Mouse (Mus musculus): Measurements from ENCODE around the gene Tmem121b. TPM values are rescaled to one million over a fixed set of nuclear protein-coding genes. Genes with fewer than 3 reads are reported as not detected.

Gene Tmem121b
- total and polyA plus RNA-seq, 2 experiments from 2014 or later = 3.0 to 27.6 TPM

DNA sequence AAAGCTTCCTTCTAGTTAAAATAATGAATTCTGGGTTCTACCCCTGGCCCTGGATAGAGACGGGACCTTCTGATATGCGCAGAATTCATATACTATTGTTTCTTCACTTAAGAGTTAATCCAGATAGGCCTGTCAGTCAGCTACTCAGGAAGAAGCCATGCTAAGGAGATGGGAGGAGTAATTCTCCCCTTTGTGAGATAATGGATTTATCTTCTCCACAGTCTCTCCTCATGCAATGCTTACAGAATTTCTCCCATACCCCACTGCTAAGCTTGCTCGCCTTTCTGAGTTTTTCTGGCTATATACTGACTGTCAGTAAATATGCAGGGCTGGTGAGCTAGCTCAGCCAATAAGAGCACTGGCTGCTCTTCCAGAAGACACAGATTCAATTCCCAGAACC is 43.4 kb downstream of the Tmem121b start:
- Histone ChIP-seq H3K4me1 (ENCODE audit: insufficient read depth) (no peaks in the 10 kb centered on the region), H3K27me3 (ENCODE audit: insufficient read depth, low read length) (no peaks in the 10 kb centered on the region), H3K4me2 (ENCODE audit: low read depth) (no peak overlapping the region), H3K36me3 (ENCODE audit: insufficient read depth) (no peaks in the 10 kb centered on the region), H3K27ac (ENCODE audit: low read depth, low read length) (no peak overlapping the region), H3K4me3 (ENCODE audit: low read depth, low read length) (no peak overlapping the region), H3K9me3 (ENCODE audit: low read length) (no peaks in the 10 kb centered on the region), H3K9ac (no peak overlapping the region)
- DNase-seq = no peak
- ATAC-seq = no peak
- 89% methylated on average over 3 of the region's 3 CpGs for WGBS
- no peak for TF ChIP-seq CTCF (IDR thresholded peaks at IDR 0.05; ENCODE audit: low read depth)

DNA sequence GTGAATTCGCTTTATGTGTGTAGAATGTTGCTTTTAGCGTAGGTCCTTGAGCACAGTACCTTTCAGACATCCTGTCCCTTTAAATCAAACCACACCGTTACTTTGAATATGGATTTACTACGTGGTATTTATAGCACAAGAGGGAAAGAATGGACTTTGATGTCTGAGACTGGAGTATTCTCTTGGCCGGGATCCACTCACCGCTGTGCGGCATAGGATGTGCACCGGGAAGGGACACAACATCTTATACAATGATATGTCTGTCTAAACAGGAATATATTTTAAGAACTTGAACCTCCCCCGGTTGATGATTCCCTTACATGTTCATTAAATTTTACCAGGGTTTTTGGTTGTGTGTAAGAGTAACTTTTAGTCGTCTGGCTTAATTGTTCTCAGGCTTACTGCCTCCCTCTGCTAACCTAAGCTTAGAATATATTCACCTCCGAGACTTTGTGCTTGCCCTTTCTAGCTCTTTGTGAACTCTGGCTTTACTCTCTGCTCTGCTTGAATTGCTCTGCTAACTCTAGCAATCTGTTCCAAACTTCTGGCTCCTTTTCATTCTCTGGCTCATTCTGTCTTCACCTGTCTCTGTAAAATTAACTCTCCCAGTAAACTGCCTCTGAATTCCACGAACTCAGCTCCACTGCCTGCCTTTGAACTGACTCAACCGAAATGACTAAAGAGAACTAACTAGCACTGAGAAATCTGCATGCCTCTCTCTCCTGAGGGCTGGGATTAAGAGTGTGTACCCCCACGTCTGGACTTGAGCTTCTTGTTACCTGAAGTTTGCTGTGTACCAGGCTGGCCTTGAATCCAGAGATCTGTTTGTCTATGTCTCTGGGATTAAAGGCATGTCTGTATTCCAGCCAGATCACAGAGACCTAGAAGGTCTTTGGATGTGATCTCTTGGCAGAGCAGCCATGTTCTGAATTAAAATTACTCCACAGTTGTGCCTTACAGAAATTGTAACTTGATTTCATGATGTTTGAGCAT is 49.9 kb downstream of the Tmem121b start:
- no peak for DNase-seq
- 70% methylated on average over 14 of the region's 14 CpGs for WGBS

DNA sequence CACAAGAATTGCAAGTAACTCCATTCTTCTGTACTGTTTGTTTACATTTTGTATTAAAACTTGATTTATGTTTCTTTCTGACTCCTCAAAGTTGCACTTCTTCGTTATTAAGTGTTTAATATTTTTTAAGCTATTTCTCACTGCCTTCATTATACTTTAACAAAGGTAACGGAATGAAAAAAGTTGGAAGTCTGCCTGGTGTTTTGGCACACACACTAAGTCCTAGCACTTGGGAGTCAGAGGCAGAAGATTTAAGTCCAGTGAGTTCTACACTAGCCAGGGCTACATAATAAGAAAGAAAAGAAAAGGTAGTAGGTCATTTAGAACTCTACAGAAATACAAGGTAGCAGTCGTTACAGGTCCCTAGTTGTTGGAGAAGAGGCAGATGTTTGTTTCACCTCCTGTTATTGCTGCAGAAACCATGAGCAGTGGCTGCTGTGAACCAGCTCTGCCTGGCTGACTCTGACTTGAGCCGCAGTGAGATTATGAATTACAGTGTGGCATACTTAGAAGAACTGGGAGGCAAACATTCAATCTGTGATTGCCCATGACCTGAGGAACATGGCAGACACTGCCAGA is 51.3 kb downstream of the Tmem121b start:
- Histone ChIP-seq H3K27ac (ENCODE audit: low read depth, low read length) (no peak overlapping the region), H3K4me3 (ENCODE audit: low read depth, low read length) (no peak overlapping the region), H3K9ac (no peak overlapping the region), H3K27me3 (ENCODE audit: insufficient read depth, low read length) (no peaks in the 10 kb centered on the region), H3K4me2 (ENCODE audit: low read depth) (no peak overlapping the region), H3K36me3 (ENCODE audit: insufficient read depth) (peaks cover 30% of the 10 kb centered on the region), H3K4me1 (ENCODE audit: insufficient read depth) (no peaks in the 10 kb centered on the region), H3K9me3 (ENCODE audit: low read length) (no peaks in the 10 kb centered on the region)
- TF ChIP-seq CTCF (IDR thresholded peaks at IDR 0.05; ENCODE audit: low read depth) = no peak
- 66% methylated on average over 4 of the region's 4 CpGs for WGBS
- DNase-seq = no peak
- no peak for ATAC-seq

More for the DNA sequence above, 49.9 kb downstream of the Tmem121b start:
- H3K9me3 ChIP-seq (ENCODE audit: low read length) = no peaks in the 10 kb centered on the region
- no peak overlapping the region for H3K27ac ChIP-seq (ENCODE audit: low read depth, low read length)
- H3K4me1 ChIP-seq (ENCODE audit: insufficient read depth) = no peaks in the 10 kb centered on the region
- peaks cover 21% of the 10 kb centered on the region for H3K36me3 ChIP-seq (ENCODE audit: insufficient read depth)
- H3K27me3 ChIP-seq (ENCODE audit: insufficient read depth, low read length) = no peaks in the 10 kb centered on the region
- no peak overlapping the region for H3K4me2 ChIP-seq (ENCODE audit: low read depth)
- H3K9ac ChIP-seq = no peak overlapping the region
- ATAC-seq = no peak
- no peak for TF ChIP-seq CTCF (IDR thresholded peaks at IDR 0.05; ENCODE audit: low read depth)
- H3K4me3 ChIP-seq (ENCODE audit: low read depth, low read length) = no peak overlapping the region

Other genes starting within 250 kb of the Tmem121b start
- not detected in 2 replicates for gene D330020A13Rik, start 199.4 kb downstream of the Tmem121b start, total RNA-seq (2014; rRNA removed)
- 0.18 TPM in 1 of 2 replicates, not detected in the other for gene D330020A13Rik, start 199.4 kb downstream of the Tmem121b start, polyA plus RNA-seq (2015; fragmentation: Nextera tagmentation; extraction: Ambion mirVana)
- 0.69 and 1.2 TPM in 2 replicates for gene B4galnt3, start 199.2 kb downstream of the Tmem121b start, total RNA-seq (2014; rRNA removed)
- 0.05 and 0.16 TPM in 2 replicates for gene B4galnt3, start 199.2 kb downstream of the Tmem121b start, polyA plus RNA-seq (2015; fragmentation: Nextera tagmentation; extraction: Ambion mirVana)
- gene Kdm5a, start 129.7 kb downstream of the Tmem121b start, total RNA-seq (2014; rRNA removed) = 29.6 and 44.3 TPM in 2 replicates
- gene Kdm5a, start 129.7 kb downstream of the Tmem121b start, polyA plus RNA-seq (2015; fragmentation: Nextera tagmentation; extraction: Ambion mirVana) = 14.0 and 18.0 TPM in 2 replicates
- 9.8 and 13.5 TPM in 2 replicates for gene Ccdc77, start 129.4 kb downstream of the Tmem121b start, total RNA-seq (2014; rRNA removed)
- gene Ccdc77, start 129.4 kb downstream of the Tmem121b start, polyA plus RNA-seq (2015; fragmentation: Nextera tagmentation; extraction: Ambion mirVana) = 5.8 and 8.3 TPM in 2 replicates
- gene Il17ra, start 30.6 kb downstream of the Tmem121b start, total RNA-seq (2014; rRNA removed) = 2.5 and 4.2 TPM in 2 replicates
- 3.2 and 3.4 TPM in 2 replicates for gene Il17ra, start 30.6 kb downstream of the Tmem121b start, polyA plus RNA-seq (2015; fragmentation: Nextera tagmentation; extraction: Ambion mirVana)
- gene Hdhd5, start 37.5 kb upstream of the Tmem121b start, total RNA-seq (2014; rRNA removed) = 27.8 and 29.9 TPM in 2 replicates
- gene Hdhd5, start 37.5 kb upstream of the Tmem121b start, polyA plus RNA-seq (2015; fragmentation: Nextera tagmentation; extraction: Ambion mirVana) = 13.9 and 14.9 TPM in 2 replicates
- gene Cecr2, start 172.6 kb upstream of the Tmem121b start, total RNA-seq (2014; rRNA removed) = 3.2 and 4.1 TPM in 2 replicates
- gene Cecr2, start 172.6 kb upstream of the Tmem121b start, polyA plus RNA-seq (2015; fragmentation: Nextera tagmentation; extraction: Ambion mirVana) = 0.96 and 1.1 TPM in 2 replicates